Mouse (Mus musculus) G1E (cell line): ENCODE data around the gene Foxk1.

Source experiments
- CTCF ChIP-seq: IDR thresholded peaks from 2 replicates; pipeline ENCODE4 v1.5.1; 2012; ENCODE audit warnings: low read depth, low read length, inconsistent platforms, mixed read lengths
- GATA1 ChIP-seq: IDR thresholded peaks from 2 replicates; pipeline ENCODE4 v1.6.1; 2012; ENCODE audit warnings: borderline replicate concordance, low read length, inconsistent platforms, mixed read lengths
- POLR2AphosphoS5 ChIP-seq: IDR thresholded peaks from 2 replicates; pipeline ENCODE4 v1.6.1; 2012; ENCODE audit warnings: low read depth, low read length, inconsistent platforms; ENCODE audit not compliant: insufficient replicate concordance

- TF ChIP-seq CTCF (no peak), GATA1 (no peak), POLR2AphosphoS5 (no peak)
These were observed 61.3 kb downstream of the Foxk1 start for GRCm38 (mm10) chr5:142462641-142462948.
